Mouse (Mus musculus) C3H10T1/2 (cell line): ENCODE measurements around the gene Usp3. TPM values are rescaled to one million over a fixed set of nuclear protein-coding genes. Genes with fewer than 3 reads are reported as not detected.

Experiments
- polyA plus RNA-seq, 2 experiments: library from polyadenylated mRNA; unstranded; fragments of >200 nt; fragmentation: generic; extraction: Trizol; gene quantifications; one replicate each; pipeline ENCODE4 v1.2.1; 2012; ENCODE audit warnings: missing spikeins in 2 of 2

Usp3 gene
- 10 to 100 TPM in 1 of 2 experiments, 1 to 10 TPM in 1; 6.1 to 16.6 TPM for polyA plus RNA-seq

DNA sequence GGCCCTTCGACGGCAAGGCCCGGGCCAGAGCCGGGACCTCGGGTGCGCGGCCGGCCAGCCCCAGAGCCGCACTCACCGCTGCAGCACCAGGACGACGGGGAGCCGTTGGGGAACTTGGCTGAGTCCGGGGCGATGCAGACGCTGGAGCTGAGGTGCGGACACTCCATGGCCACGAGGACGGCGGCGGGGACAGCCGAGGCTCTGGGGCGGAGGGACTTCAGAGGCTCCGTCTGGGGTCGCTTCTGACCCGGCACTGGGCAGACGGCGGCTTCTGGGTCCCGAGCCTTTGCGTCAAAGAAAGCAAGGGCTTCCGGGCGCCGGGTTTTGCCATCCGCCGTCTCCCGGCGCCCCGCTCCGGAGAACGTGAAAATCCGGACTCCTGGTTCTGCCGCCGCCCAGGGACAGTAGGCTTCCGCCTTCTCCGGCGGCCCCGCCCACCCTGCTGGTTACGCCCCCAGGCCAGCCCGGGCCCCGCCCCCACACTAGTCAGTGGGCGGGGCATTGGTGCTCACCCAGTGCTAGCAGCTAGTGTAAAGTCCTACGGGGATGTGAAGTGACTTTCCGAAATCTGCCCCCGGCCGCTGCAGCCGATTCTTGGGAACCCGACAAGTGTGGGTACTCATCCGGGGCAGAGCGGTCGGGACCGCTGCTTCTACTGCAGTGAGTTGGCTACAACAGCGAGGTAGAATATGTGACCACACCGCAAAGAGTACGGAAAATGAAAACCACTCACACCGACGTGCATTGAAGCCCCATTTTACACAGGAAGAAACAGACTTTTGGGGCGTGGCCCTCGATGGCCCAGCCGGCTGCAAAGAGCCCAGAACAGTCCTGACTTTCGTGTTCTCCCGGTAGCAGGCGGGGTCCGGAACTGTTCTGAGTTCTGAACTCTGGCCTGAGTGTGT lies at the start of gene Usp3:
Gene Usp3, minus strand, starts transcription at position 435 of the 905 bp plus-strand sequence.

DNA sequence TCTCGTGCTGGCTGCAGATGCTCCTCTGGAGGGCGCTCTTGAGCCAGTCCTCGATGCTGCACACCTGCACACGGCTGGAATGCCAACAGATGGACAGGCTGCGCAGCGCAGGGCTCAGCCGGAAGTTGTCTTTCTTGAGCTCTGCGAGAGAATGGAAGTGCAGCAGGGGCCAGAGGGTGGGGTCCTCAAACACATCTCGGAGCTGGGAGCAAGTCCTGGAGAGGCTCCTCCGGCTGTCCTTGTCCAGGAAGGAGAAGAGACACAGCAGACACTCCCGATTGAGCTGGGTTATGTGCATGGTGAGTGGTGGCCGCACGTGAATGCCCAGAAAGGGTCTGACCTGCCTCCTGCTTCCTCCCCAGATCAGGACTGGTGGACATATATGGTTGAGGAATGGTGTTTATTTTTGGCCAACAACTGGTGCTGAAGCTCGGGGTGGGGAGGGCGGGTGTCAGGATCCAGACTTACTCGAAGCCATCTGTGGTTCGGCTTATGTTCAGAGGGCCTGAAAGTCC lies 78.6 kb downstream of the Usp3 start, which contains the start of gene Fbxl22:
Gene Fbxl22, minus strand, starts transcription at position 338 of the 515 bp plus-strand sequence.

Other genes starting within 250 kb of the Usp3 start
- gene Herc1, start 242.7 kb downstream of the Usp3 start, polyA plus RNA-seq: 1 to 10 TPM in 1 of 2 experiments, under 1 TPM in 1; 0.27 to 4.5 TPM
- under 1 TPM; 0.13 to 0.48 TPM for gene Fbxl22, start 78.5 kb downstream of the Usp3 start, polyA plus RNA-seq
- under 1 TPM in 1 of 2 experiments, not detected in 1; 0.01 TPM for gene Car12, start 120.5 kb upstream of the Usp3 start, polyA plus RNA-seq
- gene Aph1b, start 202.3 kb upstream of the Usp3 start, polyA plus RNA-seq: 1 to 10 TPM; 3.8 to 4.8 TPM
- gene Gm10647, start 203.9 kb upstream of the Usp3 start, polyA plus RNA-seq: under 1 TPM in 1 of 2 experiments, not detected in 1; 0.07 TPM
- 1 to 10 TPM in 1 of 2 experiments, under 1 TPM in 1; 0.62 to 1.4 TPM for gene Aph1c, start 241.6 kb upstream of the Usp3 start, polyA plus RNA-seq